Mouse (Mus musculus) kidney, postnatal 0 days (tissue): Measurements from ENCODE around the gene Spocd1. TPM values are rescaled to one million over a fixed set of nuclear protein-coding genes. Genes with fewer than 3 reads are reported as not detected.
A peak's percentile ranks its signal among the peaks of the same experiment; 100 is the strongest.

Experiments used
- ATAC-seq: fragments of 200-750 bp; cut with Nextera tagmentation; replicated peaks from 2 replicates; pipeline ENCODE4 v1.8.0; 2017; ENCODE audit warnings: low read depth, moderate number of reproducible peaks, moderate TSS enrichment, moderate library complexity; ENCODE audit not compliant: low FRiP score
- DNase-seq: peaks from one replicate; pipeline ENCODE4 v3.0.0-alpha.2; 2016; ENCODE audit warnings: low spot score
- H3K27ac ChIP-seq: fragments of 300-500 bp; sonication (generic); 2 replicates; pipeline ENCODE4 v1.5.1; 2014; ENCODE audit warnings: mild to moderate bottlenecking
- H3K27me3 ChIP-seq: fragments of 300-500 bp; sonication (generic); 2 replicates; pipeline ENCODE4 v1.6.1; 2014; ENCODE audit warnings: low read length, mixed read lengths; ENCODE audit not compliant: insufficient read depth
- H3K36me3 ChIP-seq: fragments of 300-500 bp; sonication (generic); 2 replicates; pipeline ENCODE4 v1.6.1; 2014; ENCODE audit warnings: low read length, mixed read lengths; ENCODE audit not compliant: insufficient read depth
- H3K4me1 ChIP-seq: fragments of 300-500 bp; sonication (generic); replicated peaks from 2 replicates; pipeline ENCODE4 v1.6.1; 2014; ENCODE audit warnings: antibody characterized with exemption, low read length, mixed read lengths; ENCODE audit not compliant: insufficient read depth
- H3K4me2 ChIP-seq: fragments of 300-500 bp; sonication (generic); 2 replicates; pipeline ENCODE4 v1.6.1; 2014; ENCODE audit warnings: mild to moderate bottlenecking, low read length, moderate library complexity, mixed read lengths
- H3K4me3 ChIP-seq: fragments of 300-500 bp; sonication (generic); replicated peaks from 2 replicates; pipeline ENCODE4 v1.5.1; 2014; ENCODE audit warnings: low read depth, low read length
- H3K9ac ChIP-seq: fragments of 300-500 bp; sonication (generic); 2 replicates; pipeline ENCODE4 v1.6.1; 2014; ENCODE audit warnings: low read depth, low read length
- H3K9me3 ChIP-seq: fragments of 300-500 bp; sonication (generic); replicated peaks from 2 replicates; pipeline ENCODE4 v1.6.1; 2016; ENCODE audit warnings: low read length, inconsistent platforms, mixed read lengths
- CTCF ChIP-seq: IDR thresholded peaks from 2 replicates; pipeline ENCODE4 v1.5.1; 2016; ENCODE audit warnings: antibody characterized with exemption, low read depth, mild to moderate bottlenecking, moderate library complexity
- WGBS: fragments of 180-500 bp; shearing (Covaris S2); extraction: QIAGEN DNeasy Blood & Tissue Kit; methylation state at CpG from one replicate; pipeline ENCODE4 v1.1.7; 2014; 5-methylcytosine and 5-hydroxymethylcytosine counted together
- polyA plus RNA-seq: library from polyadenylated mRNA; unstranded; fragments of >200 nt; fragmentation: Nextera tagmentation; extraction: Ambion mirVana; gene quantifications from 2 replicates; pipeline ENCODE4 v1.2.1, GENCODE M21; 2015

Spocd1 gene
- polyA plus RNA-seq, result not detected in 2 replicates

DNA sequence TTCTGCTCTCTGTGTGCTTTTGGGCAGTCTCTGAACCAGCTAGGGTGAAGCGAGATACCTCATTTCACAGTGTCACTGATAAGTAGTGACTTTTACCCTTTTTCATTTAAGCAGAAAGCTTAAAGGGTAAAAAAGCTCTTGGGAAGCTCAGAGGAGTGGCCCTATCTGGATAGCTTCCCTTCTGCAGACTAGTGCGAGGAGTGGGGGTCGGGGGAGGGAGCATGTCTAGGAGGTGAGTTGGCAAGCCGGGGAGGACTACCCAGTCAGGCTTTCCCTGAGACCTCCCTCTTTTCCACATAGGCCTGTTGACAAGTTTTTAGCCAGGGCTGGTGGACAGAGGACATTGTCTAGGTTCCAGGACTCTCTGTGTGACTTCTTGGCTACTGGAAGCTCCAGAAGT is at the start of gene Spocd1:
Gene Spocd1 (plus strand): TSS at position 301 of the 400 bp plus-strand sequence.
- WGBS, result 41% methylated on average over 4 of the region's 4 CpGs
- Histone ChIP-seq H3K36me3 (no peaks in the 10 kb centered on the region), H3K4me3 (no peak within 1 kb of the TSS), H3K4me1 (no peaks in the 10 kb centered on the region), H3K27ac (no peak within 1 kb of the TSS), H3K4me2 (peak within 1 kb of the TSS; percentile 45), H3K27me3 (no peaks in the 10 kb centered on the region), H3K9ac (no peak within 1 kb of the TSS), H3K9me3 (no peaks in the 10 kb centered on the region)
- DNase-seq (no peak), ATAC-seq (no peak)
- no peak for TF ChIP-seq CTCF

DNA sequence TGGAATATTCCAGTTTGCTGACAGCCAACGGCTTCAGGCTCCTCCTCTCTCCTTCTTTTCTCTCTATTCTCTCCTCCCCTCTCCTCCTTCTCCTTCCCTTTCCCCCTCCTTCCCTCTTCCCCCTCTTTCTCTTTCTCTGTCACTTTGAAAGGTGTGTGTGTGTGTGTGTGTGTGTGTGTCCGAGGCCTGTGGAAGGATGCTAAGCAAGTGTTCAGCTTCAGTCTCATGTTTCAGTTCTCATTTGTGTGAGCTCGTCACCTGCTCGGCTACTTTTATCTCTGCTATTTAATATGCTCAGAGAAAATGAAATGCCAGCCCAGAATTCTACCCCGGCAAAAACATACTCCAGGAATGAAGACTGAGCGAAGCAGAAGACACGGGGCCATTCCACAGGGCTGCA is 48.4 kb upstream of the Spocd1 start:
- ATAC-seq, result no peak
- H3K36me3 ChIP-seq, result no peaks in the 10 kb centered on the region
- WGBS, result 59% methylated on average over 7 of the region's 7 CpGs

DNA sequence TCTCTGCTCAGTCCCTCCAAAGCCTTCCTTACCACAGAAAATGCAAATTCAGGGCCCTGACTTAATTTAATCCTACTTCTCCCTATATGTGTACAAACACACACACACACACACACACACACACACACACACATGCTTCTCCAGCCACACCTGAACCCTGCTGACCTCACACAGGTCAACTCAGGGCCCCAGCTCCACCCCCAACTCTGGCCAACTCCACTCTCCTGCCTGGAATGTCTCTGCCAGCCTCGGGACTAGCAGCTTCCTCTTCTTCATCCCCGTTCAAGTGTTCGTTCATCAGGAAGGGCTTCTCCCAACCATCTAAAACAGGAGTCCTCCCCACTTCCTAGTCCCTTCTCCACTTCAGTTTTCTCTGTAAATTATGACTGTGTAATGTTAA is 47.4 kb upstream of the Spocd1 start:
- Histone ChIP-seq H3K4me2 (no peak overlapping the region), H3K27ac (no peak overlapping the region), H3K4me1 (0 out of 2 replicates have a peak, but pooled peaks cover 2% of the 10 kb centered on the region), H3K9me3 (no peaks in the 10 kb centered on the region), H3K27me3 (no peaks in the 10 kb centered on the region), H3K4me3 (no peak overlapping the region), H3K9ac (no peak overlapping the region), H3K36me3 (no peaks in the 10 kb centered on the region)
- 25% methylated on average over 3 of the region's 3 CpGs for WGBS
- ATAC-seq (no peak), DNase-seq (no peak)
- no peak for TF ChIP-seq CTCF

More for the DNA sequence above, 48.4 kb upstream of the Spocd1 start:
- Histone ChIP-seq H3K9ac (no peak overlapping the region), H3K4me2 (no peak overlapping the region), H3K27me3 (no peaks in the 10 kb centered on the region), H3K27ac (no peak overlapping the region), H3K9me3 (no peaks in the 10 kb centered on the region), H3K4me3 (no peak overlapping the region), H3K4me1 (0 out of 2 replicates have a peak, but pooled peaks cover 2% of the 10 kb centered on the region)
- no peak for DNase-seq
- no peak for TF ChIP-seq CTCF

DNA sequence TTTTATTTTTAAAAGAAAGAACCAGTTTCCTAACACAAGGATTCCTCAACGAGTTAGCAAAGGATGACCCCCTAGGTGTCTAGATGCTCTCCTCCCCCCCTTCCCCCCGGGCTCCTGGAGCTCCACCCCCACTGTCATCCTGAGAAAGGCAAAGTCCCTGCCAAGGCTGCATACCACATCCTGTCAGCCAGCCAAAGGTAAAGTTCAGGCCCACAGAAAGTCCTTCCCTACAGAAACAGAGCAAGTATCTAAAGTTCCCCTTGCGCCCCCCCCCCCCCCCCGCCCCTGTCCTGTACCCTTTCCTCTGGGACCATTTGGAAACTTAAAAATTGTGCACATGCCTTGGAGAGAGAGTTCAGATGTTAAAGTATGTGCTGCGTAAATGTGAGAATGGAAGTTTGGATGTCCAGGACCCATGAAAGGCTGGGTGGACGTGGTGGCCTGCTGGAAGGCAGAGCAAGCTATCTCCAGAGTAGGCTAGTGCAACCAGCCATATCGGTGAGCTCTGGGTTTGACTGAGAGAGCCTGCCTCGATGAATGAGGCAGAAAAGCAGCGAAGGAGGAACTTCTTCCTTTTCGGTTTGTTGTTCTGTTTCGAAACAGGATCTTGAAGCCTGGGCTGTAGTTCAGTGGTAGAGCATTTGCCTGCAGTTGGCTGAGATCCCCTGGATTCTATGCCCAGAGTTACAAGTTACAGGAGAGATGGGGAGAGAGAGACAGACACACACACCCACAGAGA is 46.3 kb upstream of the Spocd1 start:
- ATAC-seq (peak; percentile 73), DNase-seq (peak; percentile 75)
- 19% methylated on average over 11 of the region's 11 CpGs for WGBS
- Histone ChIP-seq H3K36me3 (no peaks in the 10 kb centered on the region), H3K27ac (peak overlapping the region; percentile 62; the same call in 1 of the 2 replicates), H3K4me1 (no peaks in the 10 kb centered on the region), H3K4me3 (no peak overlapping the region; the same call in 1 of the 2 replicates), H3K27me3 (no peaks in the 10 kb centered on the region), H3K4me2 (peak overlapping the region; percentile 38; the same call in 1 of the 2 replicates), H3K9ac (peak overlapping the region; percentile 50; the same call in 1 of the 2 replicates), H3K9me3 (no peaks in the 10 kb centered on the region)
- no peak for TF ChIP-seq CTCF

DNA sequence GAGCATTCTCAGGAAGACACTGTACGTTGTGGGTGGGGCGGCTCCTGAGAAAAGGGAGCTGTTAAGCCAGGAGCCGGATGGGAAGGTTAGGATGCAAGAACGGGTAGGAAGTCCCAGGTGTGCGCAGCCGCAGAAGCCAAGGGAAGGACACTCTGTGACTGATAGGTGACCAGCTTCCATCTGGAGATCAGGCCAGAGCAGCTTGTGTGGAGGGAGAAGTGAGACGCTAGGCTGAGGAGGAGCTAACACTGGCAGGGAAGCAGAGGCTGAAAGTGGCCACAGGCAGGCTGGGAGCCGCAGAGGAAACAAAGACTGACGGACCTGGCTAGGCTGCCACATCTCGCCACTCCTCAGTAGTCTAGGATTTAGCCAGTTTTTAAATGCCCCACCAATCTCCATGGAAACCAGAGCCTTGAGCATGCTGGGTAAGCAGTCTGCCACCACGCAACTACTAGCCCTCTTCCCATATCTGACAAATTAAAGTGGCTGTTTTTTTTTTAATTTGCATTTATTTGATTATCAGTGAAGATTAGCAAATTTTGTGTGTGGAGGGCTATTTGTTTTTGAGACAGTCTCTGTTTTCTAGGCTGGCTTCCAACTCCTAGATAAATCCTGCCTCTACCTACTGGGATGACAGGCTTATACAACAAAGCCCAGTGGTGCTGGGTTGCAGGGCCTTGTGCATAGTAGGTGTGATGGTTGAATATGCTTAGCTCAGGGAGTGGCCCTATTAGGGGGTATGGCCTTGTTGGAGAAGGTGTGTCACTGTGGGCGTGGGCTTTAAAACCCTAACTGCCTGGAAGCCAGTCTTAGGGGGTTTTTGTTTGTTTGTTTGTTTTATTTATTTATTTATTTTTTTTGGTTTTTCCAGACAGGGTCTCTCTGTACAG is 44.8 kb upstream of the Spocd1 start:
- Histone ChIP-seq H3K4me2 (no peak overlapping the region), H3K9ac (no peak overlapping the region), H3K9me3 (no peaks in the 10 kb centered on the region), H3K36me3 (no peaks in the 10 kb centered on the region), H3K4me1 (no peaks in the 10 kb centered on the region), H3K4me3 (no peak overlapping the region), H3K27ac (no peak overlapping the region), H3K27me3 (no peaks in the 10 kb centered on the region)
- DNase-seq (no peak), ATAC-seq (no peak)
- 78% methylated on average over 12 of the region's 12 CpGs for WGBS
- no peak for TF ChIP-seq CTCF

DNA sequence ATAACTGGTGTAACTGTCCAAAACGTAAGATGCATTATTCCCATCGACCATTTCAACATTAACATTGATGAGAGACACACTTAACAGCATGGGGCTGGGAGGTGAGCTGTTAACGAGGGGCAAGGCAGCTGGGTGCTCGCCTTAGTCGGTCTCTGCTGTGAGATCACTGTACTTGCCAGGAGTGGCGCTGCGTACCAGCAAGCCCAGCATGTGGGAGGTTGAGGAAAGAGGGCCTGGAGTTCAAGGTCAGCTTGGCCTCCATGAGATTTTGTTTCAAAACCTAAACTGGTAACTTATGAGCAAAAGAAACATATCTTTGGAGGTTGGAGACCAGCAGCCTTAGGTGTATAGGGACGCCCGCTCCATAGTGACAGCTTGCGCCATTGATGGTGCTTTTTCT is 39.4 kb upstream of the Spocd1 start:
- H3K9ac ChIP-seq, result no peak overlapping the region
- H3K27me3 ChIP-seq, result no peaks in the 10 kb centered on the region
- no peaks in the 10 kb centered on the region for H3K36me3 ChIP-seq
- no peak for ATAC-seq
- no peak overlapping the region for H3K4me2 ChIP-seq
- no peak for TF ChIP-seq CTCF
- H3K9me3 ChIP-seq, result no peaks in the 10 kb centered on the region
- H3K4me3 ChIP-seq, result no peak overlapping the region
- WGBS, result 81% methylated on average over 10 of the region's 10 CpGs
- H3K27ac ChIP-seq, result no peak overlapping the region
- no peaks in the 10 kb centered on the region for H3K4me1 ChIP-seq
- no peak for DNase-seq
